Mouse (Mus musculus) monocyte, adult 5-6 weeks (primary cell): Measurements from ENCODE around the gene Nif3l1. TPM values are rescaled to one million over a fixed set of nuclear protein-coding genes. Genes with fewer than 3 reads are reported as not detected.

Experiments
- total RNA-seq: library from RNA; stranded (forward); fragments of 200-1000, 200-491, 200-594 nt; gene quantifications from 3 replicates; pipeline ENCODE4 v1.2.3, GENCODE M21; 2017

Nif3l1 gene
- total RNA-seq, 1 experiment from 2014 or later, result 11.5 TPM

Other genes starting within 250 kb of the Nif3l1 start
- gene Aox4, start 234.8 kb upstream of the Nif3l1 start, total RNA-seq, result not detected in 3 replicates
- gene Aox2, start 166.8 kb upstream of the Nif3l1 start, total RNA-seq, result 0.10 TPM in 1 of 3 replicates, not detected in the others
- gene Bzw1, start 52.3 kb upstream of the Nif3l1 start, total RNA-seq, result 164 to 180 TPM (median 178 TPM) in 3 replicates
- 1,281 to 1,683 TPM (median 1,335 TPM) in 3 replicates for gene Clk1, start 21.1 kb upstream of the Nif3l1 start, total RNA-seq
- gene Ppil3, start 335 bp downstream of the Nif3l1 start, total RNA-seq, result 59.5 to 80.1 TPM (median 68.3 TPM) in 3 replicates
- gene Orc2, start 60.0 kb downstream of the Nif3l1 start, total RNA-seq, result 15.9 to 29.6 TPM (median 23.3 TPM) in 3 replicates
- gene Fam126b, start 141.2 kb downstream of the Nif3l1 start, total RNA-seq, result 11.6 to 17.6 TPM (median 14.9 TPM) in 3 replicates
- 33.6 to 51.9 TPM (median 45.8 TPM) in 3 replicates for gene Ndufb3, start 141.2 kb downstream of the Nif3l1 start, total RNA-seq